Mouse (Mus musculus): Measurements from ENCODE around the gene Dera.
A peak's percentile ranks its signal among the peaks of the same experiment; 100 is the strongest.
"Not testable (repeated sequence)": the region's sequence is repeated elsewhere in the genome, so short reads cannot be mapped to it uniquely, and the experiment has no call there.

The Dera gene

DNA sequence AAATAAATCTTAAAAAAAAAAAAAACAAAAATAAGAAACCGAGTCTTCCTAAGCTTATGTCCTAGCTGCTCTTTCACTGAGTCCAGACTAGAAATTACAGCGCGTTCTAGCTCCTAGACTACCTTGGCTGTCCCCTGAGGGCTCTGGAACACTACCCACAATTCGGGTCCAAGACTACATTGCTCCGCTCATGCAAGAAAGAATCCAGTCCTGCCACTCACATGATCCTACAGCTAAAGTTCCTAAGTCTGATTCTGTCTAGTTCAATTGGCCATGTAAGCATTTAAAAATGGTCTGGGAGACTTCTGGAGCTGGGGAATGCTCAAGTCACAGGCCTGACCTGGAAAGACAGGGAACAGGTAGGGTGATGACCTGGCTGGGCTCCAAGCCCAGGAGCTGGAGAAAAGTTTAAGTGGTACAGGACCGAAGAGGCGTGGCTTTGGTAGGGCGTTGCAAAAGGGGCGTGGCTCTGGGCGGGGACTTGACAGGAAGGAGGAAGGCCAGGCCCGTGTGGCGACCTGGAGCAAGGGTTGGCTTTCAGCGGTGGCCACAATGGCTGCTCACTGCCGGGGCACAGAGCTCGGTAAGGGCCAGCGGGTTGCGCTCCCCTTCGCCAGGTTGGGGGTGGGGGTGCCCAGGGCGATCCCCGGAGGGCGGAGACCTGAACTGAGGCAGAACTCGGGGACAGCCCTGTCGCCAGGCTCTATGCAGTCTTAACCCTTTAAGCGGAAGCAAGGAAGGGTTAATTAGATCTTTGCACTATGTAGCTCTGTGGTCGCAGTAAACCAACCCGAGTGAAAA lies at the start of gene Dera:
TSS of gene Dera (plus strand) at position 491 of the 801 bp plus-strand sequence.
- DNase-seq, result peak; percentile 58

DNA sequence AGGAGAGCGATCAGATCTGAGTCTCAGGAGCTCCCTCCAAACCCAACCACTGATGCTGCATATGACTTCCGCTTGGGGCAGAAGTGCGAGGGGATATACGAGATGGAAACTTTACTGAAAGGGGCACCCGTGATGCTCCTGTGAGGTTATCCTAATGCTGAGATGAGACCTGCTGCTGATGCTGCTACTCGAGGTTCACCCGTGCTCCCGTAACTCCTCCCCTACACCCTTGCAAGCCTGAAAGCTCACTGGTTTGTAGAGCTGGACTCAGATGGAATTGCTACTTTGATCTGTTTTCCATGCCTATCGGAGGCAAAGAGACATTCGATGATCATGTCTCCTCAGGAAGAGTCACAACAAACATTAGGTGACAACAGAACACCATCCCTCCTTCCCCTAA lies 48.1 kb upstream of the Dera start:
- no peak for DNase-seq

GRCm38 (mm10) chr6:137708726-137709405 lies 45.5 kb upstream of the Dera start:
- not testable (repeated sequence) for DNase-seq

- no peak for DNase-seq
Measured at GRCm38 (mm10) chr6:137710179-137711037, 43.9 kb upstream of the Dera start.

DNA sequence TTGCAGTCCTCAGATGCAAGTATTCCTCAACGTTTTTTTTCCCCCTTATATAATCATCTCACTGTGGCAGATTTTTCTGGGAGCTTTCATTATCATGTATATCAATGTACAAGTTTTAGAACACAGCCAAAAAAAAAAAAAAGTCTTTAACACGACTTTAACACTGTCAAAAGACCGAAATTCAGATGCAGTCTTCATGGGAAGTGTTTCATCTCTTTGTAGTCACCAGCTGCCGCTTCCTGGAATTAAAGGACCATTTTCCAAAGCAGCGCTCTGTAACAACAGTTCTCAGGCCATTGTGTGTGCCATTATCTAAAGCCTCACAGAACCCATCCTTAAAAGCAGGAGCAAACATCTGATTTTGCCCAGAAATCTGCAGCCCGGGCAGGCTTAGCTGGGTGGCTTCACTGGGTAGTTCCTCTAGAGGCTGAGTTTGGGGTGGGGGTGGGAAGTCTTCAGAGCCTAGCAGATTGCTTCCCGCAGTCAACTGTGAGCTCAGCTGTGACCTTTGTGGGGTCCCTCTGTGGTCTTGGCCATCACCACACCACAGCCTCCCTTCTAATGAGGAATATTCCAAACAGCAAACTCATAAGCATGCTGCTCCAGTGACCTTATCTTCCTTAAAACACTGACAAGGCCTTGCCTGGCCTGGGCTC lies 41.6 kb upstream of the Dera start:
- DNase-seq, result no peak

- DNase-seq, result no peak
Measured at GRCm38 (mm10) chr6:137713310-137713664, 41.1 kb upstream of the Dera start.

DNA sequence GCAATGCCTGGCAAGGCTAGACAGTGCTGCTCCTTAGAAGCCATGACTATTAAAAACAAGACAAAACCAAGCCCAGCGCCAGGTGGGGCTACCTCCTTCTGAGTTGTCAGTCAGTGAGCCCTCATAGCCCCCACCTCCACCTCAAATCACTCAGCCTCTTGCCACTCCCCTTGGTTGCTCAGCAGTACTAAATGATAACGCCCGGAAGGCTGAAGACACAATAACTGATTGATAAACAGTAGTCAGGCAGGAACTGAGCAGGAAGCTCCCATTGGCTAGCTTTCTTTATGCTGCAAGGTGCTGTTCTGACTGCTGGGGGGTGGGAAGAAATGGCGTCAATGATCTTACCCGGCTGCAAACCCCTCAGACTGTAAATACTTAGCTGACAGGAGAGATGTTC lies 37.5 kb upstream of the Dera start:
- no peak for DNase-seq

DNA sequence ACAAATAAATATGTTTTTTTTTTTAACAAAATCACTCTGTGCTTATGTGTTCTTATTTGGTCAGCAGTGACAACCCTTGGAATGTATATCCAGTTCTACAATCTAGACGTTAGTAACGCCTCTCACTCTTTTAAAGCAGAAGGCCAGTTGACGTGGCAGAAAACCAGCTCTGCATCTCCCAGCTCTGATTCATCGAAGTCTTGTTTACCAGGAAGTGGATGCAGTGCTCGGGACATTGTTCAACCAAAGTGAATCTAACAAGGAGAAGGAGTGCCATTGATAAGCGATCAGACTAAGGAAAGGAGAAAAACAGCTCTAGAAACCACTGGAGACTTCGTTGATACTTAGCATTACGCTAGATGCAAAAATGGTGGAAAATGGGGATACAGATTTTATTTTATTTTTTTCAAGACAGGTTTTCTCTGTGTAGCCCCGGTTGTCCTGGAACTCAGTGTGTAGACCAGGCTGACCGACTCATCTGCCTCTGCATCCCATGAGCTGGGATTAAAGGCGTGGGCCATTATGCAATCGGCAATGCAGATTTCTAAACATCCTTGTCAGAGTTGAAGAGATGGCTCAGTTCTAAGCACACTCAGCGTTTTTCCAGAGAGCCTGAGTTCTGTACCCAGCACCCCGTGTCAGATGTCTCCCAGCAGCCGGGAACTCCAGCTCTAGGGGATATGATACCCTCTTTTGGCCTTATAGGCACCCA lies 32.0 kb upstream of the Dera start:
- DNase-seq, result no peak

DNA sequence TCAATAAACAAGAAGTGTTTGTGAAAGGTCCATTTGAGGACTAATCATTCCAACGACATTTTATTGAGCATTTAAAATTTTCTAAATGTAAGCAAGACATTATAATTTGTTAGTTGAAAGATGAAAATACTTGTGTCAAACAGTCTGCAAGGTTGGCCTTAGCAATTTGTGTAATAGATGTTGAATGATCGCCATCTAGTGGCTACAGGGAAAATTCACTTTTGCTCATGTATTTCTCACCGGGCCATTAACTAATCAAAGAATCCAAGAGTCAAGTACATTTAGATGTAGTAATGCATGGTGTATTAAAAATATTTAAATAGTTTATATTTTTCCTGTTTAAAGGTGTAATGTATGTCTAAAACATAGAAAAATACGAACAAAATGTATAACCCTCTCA lies 30.4 kb upstream of the Dera start:
- DNase-seq, result peak; percentile 65

DNA sequence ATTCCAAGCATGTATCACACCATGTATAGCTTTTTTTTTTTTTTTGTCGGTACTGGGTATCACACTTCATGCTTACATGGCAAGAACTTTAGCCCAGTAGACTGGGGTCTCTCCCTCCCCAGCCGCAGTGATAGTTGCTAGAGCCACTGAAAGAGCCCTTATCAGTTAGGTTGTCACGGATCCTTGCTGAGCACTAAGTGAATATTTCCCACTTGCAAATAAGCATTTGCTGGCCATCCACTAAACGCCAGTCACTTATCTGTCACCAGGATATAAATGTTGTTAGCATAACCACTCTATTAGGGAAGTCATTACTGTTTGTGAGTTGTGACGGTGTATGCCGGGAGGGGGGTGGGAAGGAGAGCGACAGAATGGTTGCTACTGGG lies 19.9 kb upstream of the Dera start:
- peak; percentile 54 for DNase-seq

- DNase-seq, result peak; percentile 92
Measured at GRCm38 (mm10) chr6:137734846-137735609, 19.3 kb upstream of the Dera start, which contains the start of gene Strap. Gene Strap (plus strand): TSS chr6:137735078.

GRCm38 (mm10) chr6:137735671-137736238 lies 18.6 kb upstream of the Dera start:
- peak; percentile 22 for DNase-seq

DNA sequence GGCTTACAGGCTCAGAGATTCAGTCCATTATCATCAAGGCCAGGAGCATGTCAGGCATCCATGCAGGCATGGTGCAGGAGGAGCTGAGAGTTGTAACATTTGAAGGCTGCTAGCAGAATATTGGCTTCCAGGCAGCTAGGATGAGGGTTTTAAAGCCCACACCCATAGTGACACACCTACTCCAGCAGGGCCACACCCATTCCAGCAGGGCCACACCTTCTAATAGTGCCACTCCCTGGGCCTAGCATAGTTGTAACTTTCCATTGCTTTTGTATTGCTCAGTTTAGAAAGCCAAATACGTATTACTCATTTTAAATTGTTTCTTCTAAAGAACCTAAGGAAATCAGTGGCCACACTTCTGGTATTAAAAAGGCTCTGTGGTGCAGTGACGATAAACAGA lies 13.4 kb upstream of the Dera start:
- no peak for DNase-seq

GRCm38 (mm10) chr6:137744700-137745099 lies 9.6 kb upstream of the Dera start:
- DNase-seq, result no peak

- no peak for DNase-seq
Measured at GRCm38 (mm10) chr6:137747174-137747928, 7.0 kb upstream of the Dera start.

- no peak for DNase-seq
Measured at GRCm38 (mm10) chr6:137751551-137752274, 2.6 kb upstream of the Dera start.

DNA sequence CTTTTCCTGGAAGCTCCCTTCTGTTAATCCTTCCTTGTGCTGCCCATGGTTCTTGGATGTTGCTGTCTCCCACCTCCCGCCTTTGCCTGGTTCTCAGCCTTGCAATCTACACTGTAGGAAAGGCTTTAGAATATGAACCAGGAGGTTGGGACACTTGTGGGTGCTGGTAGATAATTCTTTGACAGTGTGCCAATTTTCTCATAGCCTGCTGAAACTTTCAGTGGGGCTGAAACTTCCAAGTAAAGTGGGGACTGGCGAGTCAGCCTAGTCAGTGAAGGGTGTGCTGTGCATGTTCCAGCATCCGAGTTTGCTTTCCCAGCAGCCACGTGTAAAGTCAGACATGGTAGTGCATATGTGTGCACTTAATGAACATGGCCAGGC lies 2.1 kb upstream of the Dera start:
- DNase-seq, result no peak

- no peak for DNase-seq
Measured at GRCm38 (mm10) chr6:137754857-137755232, 499 bp downstream of the Dera start.

- no peak for DNase-seq
Measured at GRCm38 (mm10) chr6:137756310-137756709, 2.0 kb downstream of the Dera start.

DNA sequence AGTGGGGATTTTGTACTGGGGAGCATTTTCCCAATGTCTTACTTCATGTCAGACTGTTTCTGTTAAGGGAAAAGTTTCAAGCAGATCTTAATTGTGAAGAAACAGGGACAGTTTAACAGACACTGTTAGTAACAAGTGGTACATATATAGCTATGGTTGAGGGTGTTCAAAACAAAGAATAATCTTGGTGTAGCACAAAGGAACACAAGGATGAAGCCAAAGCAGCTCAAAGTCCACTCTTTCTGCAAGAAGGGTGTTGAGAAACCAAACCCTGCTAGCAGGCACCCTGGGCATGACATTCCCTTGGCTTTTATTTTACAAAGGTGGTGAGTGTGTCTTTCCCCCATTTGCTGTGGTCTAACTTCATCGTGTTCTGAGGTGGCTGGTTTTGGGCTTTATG lies 3.5 kb downstream of the Dera start:
- DNase-seq, result no peak
